Mouse (Mus musculus): Measurements from ENCODE around the gene Erg. TPM values are rescaled to one million over a fixed set of nuclear protein-coding genes. Genes with fewer than 3 reads are reported as not detected.

Erg gene
- polyA plus RNA-seq, 1 experiment from 2014 or later: 1.7 TPM

Other genes with a start within 250 kb of the Erg start
- gene Ets2, start 115.5 kb upstream of the Erg start, polyA plus RNA-seq (2014; fragmentation: Nextera tagmentation; extraction: Ambion mirVana): 20.6 and 23.7 TPM in 2 replicates

Measured in hindbrain, embryonic 14.5 days (tissue).